Mouse (Mus musculus) frontal cortex, adult 2 months (tissue): ENCODE data around the gene Nacc2. TPM values are rescaled to one million over a fixed set of nuclear protein-coding genes. Genes with fewer than 3 reads are reported as not detected.

Source experiments
- DNase-seq, 2 experiments: peaks; one replicate each; pipeline ENCODE4 v3.0.0; 2022; ENCODE audit warnings: low spot score in 1 of 2; ENCODE audit errors: extremely low spot score in 1 of 2
- polyA plus RNA-seq: library from polyadenylated mRNA; depleted of rRNA; stranded (reverse); fragments of >200 nt; gene quantifications from 2 replicates; pipeline ENCODE4 v1.2.3, GENCODE M21; 2012

Gene Nacc2
- polyA plus RNA-seq, 1 experiment: 72.8 TPM

GRCm38 (mm10) chr2:26140292-26140819, 17.3 kb upstream of the Nacc2 start:
- peak; percentile 98 to 100 for DNase-seq

GRCm38 (mm10) chr2:26139545-26140206, 16.7 kb upstream of the Nacc2 start:
- peak in 1 of 2 experiments; percentile 32 for DNase-seq

GRCm38 (mm10) chr2:26139034-26139544, 16.1 kb upstream of the Nacc2 start:
- no peak for DNase-seq

- DNase-seq: no peak
These were observed 15.4 kb upstream of the Nacc2 start for GRCm38 (mm10) chr2:26138252-26139033.

- no peak for DNase-seq
These were observed 11.6 kb upstream of the Nacc2 start for GRCm38 (mm10) chr2:26134591-26134990.

GRCm38 (mm10) chr2:26132628-26133551, 9.9 kb upstream of the Nacc2 start:
- peak; percentile 74 to 93 for DNase-seq

- DNase-seq: no peak
These were observed 8.3 kb upstream of the Nacc2 start for GRCm38 (mm10) chr2:26131327-26131726.

- no peak for DNase-seq
These were observed 6.9 kb upstream of the Nacc2 start for GRCm38 (mm10) chr2:26129962-26130361.

- no peak for DNase-seq
These were observed 6.3 kb upstream of the Nacc2 start for GRCm38 (mm10) chr2:26129346-26129745.

GRCm38 (mm10) chr2:26122171-26123078, 595 bp downstream of the Nacc2 start:
- peak in 1 of 2 experiments; percentile 38 for DNase-seq

GRCm38 (mm10) chr2:26121541-26122083, 1.4 kb downstream of the Nacc2 start:
- DNase-seq: no peak

- DNase-seq: no peak
These were observed 3.4 kb downstream of the Nacc2 start for GRCm38 (mm10) chr2:26119626-26120025.

GRCm38 (mm10) chr2:26119310-26119592, 3.8 kb downstream of the Nacc2 start:
- DNase-seq: no peak

GRCm38 (mm10) chr2:26118584-26119309, 4.3 kb downstream of the Nacc2 start:
- DNase-seq: no peak

GRCm38 (mm10) chr2:26117580-26117979, 5.4 kb downstream of the Nacc2 start:
- no peak for DNase-seq

- DNase-seq: no peak
These were observed 6.5 kb downstream of the Nacc2 start for GRCm38 (mm10) chr2:26116550-26116949.

- DNase-seq: no peak
These were observed 7.8 kb downstream of the Nacc2 start for GRCm38 (mm10) chr2:26115215-26115614.

GRCm38 (mm10) chr2:26108237-26108636, 14.8 kb downstream of the Nacc2 start:
- DNase-seq: no peak

GRCm38 (mm10) chr2:26107011-26107410, 16.0 kb downstream of the Nacc2 start:
- no peak for DNase-seq
